Mouse (Mus musculus) C2C12 (cell line): ENCODE data around the gene Mon1b.

ENCODE experiments used
- CTCF ChIP-seq: IDR thresholded peaks from one replicate; pipeline ENCODE4 v1.5.1; 2011; ENCODE audit not compliant: control insufficient read depth, insufficient read depth, insufficient read length
- MYOG ChIP-seq: IDR thresholded peaks from one replicate; pipeline ENCODE4 v1.6.1; 2011; ENCODE audit not compliant: control insufficient read depth, insufficient read length; ENCODE audit errors: extremely low read depth

- TF ChIP-seq CTCF, result no peak
- TF ChIP-seq MYOG, result no peak
These were observed 41.4 kb downstream of the Mon1b start for GRCm38 (mm10) chr8:113676811-113677210.
